Mouse (Mus musculus) CD4-positive, CD25-positive, alpha-beta regulatory T cell, adult 2 months (primary cell): ENCODE results near the gene Ttc14.

Experiments
- DNase-seq: peaks from one replicate; pipeline ENCODE4 v3.0.0-alpha.2; 2012; ENCODE audit warnings: low read depth, low spot score

The Ttc14 gene

DNA sequence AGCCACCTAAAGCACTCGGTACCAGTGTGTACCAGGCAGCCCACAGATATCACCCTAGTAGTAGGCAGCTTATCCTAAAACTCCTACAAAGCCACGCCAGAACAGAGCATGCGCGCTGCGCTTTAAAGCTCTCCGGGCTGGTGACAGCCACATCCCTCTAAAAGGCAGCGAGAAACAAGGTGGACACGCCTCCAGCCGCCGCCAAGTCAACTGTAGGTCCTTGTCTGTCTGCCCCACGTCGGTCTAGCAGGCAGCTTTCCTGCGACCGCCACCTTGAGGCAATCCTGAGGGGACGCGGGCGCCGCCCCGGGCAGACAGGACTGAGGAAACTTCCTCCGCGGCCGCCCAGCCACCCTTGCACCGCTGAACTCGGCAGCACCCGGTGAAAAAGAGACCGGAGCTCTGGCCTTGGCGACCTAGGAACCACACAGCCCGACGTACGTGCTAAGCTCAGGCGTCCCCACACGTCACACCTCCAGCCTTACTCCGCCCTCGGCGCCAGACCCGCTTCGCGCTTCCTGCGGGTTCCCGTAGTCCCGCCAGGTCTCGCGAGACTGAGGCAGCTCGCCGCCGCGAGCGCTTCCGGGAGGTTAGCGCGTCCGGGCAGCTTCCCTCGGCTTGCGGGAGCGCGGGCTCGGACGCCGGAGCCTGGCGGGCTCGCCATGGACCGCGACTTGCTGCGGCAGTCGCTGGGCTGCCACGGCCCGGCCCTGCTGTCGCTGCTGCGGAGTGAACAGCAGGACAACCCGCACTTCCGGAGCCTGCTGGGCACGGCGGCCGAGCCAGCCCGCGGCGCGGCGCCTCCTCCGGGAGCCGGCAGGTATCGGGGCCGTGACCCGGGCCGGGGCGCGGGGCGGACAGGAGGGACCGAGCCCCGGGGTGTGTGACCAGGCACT lies at the start of gene Ttc14:
TSS of gene Ttc14 (plus strand) at position 216 of the 896 bp plus-strand sequence.
- peak; percentile 99 for DNase-seq

DNA sequence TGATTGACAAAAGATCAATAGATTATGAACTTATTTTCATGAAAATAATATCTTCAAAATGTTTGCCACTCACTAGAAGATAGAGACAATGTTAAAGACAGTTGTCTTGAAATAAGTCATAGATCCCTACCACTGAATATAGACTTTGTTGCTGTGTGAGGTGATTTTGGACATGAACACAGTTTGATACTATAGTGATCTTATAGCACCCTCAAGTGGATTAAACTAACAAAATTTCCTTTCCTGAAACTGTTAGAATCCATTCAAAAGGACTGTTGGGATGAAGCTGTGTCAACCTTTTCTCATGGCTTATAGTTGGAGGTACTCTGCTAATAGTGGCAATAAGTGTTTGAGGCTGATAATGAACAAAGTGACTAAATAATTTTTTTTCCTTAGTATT lies 8.7 kb upstream of the Ttc14 start:
- no peak for DNase-seq

DNA sequence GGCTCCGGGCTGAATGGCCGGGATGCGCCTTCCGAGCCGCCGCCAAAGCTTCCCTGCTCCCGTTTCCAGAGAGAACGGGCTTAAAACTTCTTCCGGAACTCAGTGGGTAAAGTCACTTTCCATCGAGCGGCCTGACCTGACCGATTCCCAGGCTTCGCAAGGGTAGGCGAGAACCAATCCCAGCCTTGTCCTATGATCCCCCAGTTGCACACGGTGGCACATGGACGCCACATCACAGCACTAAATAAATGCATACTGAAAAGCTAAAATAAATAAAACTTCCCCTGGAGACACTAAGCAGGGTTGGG lies 835 bp downstream of the Ttc14 start:
- DNase-seq = no peak

DNA sequence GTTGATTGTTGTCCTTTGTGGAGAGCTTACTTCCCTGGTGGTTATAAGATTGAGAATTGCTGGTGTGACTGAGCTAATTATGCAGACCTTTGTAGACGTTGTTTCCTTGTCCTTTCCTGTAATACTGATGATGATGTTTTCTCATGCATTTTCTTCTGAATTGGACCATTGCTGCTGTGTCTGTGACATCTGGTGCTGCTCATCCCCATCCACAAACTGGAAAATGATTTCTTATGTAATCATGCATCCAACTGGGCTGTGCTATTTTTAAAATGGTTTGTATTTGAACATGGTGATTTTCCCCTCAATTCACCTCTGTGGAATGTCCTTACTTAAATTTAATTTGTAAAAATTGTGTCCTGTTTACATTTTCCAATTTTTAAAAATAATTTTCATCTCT lies 7.5 kb downstream of the Ttc14 start:
- DNase-seq = no peak

DNA sequence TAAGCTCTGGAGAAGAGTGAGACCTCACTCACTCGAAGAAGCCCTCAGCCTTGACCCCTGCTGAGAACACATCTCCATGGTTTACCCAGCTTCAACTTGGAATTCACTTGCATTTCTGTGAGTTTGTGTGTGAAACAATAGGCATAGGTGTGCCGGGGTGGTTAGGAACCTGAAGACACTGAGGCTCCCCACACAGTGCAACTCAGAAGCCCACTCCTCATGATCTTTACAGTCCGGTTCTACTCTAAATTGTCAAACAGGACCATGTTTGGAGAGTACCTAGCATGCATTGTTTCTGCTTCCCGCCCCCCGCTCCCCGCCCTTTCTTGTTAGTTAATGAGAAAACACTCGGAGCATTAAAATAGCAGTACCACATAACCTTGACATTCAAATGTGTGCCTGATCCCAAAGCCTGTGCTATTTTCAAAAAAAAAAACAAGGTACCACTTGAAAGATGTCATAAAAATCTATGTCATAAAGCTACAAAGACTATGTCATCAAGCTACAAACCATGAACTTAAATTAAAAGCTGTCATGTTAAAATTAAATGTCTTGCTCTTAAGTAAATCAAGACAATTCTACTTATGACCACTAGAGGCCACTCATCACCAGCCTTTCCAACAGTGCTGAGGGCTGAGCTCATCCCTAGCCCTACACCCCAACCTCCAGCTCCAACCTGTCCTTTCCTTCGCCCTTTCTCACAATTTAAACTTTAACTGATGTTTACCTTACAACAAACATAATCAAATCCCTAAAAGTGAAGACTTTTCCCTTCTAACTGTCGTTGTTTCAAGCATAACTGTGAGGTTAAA lies 24.7 kb downstream of the Ttc14 start:
- DNase-seq = peak; percentile 71

DNA sequence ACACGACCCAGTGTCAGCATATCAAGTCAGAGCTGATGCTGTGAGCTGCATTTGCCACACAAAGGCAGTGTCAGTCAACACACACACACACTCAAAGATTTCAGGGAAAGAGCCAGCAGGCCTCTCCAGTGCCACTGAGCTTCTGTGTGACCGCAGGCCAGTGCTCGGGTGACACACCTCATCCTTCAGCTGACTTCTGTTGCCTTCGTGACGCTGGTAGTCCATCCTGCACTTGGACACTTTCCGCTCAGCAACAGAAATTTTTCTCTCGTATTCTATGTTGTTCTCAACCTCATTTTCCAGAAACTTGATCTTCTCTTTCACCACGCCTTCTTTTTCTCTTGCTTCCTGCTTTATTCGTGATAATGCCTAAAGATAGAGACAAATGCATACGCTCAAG lies 32.7 kb downstream of the Ttc14 start:
- no peak for DNase-seq

DNA sequence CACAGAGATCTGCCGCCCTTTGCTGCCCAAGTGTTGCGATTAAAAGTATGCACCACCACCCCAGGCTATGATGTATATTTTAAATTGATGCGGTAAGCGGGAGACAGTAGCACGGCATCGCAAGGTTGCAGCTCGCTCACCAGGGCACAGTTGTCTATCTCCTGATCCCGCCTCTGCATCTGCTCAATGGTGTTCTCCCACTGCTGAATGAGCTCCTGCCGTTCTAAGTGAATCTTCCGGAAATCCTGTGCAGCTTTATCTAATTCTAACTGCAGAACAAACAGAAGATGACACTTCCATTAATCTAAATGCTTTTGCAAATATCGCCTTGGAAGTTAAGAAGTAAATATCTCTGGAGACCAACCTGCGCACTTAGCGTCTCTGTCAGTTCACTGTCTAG lies 36.9 kb downstream of the Ttc14 start:
- DNase-seq = no peak

DNA sequence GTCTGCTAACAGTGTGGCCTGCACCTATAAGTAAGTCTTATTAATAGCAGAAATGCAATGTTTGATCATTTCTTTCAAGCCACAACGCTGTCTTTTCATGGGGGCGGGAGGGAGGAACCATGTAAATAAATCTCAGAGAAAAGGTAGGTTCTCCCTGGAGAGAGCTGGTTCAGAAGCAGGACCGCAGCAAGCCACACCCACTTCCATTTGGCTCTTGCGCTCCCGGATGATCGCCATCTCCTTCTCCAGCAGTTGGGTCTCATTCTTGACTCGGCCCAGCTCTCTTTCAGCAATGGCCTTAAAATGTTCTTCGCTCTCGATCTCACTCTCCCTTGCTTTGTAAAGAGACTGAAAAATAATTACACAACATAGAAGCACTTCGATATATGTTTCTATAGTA lies 39.2 kb downstream of the Ttc14 start:
- DNase-seq = peak; percentile 3

DNA sequence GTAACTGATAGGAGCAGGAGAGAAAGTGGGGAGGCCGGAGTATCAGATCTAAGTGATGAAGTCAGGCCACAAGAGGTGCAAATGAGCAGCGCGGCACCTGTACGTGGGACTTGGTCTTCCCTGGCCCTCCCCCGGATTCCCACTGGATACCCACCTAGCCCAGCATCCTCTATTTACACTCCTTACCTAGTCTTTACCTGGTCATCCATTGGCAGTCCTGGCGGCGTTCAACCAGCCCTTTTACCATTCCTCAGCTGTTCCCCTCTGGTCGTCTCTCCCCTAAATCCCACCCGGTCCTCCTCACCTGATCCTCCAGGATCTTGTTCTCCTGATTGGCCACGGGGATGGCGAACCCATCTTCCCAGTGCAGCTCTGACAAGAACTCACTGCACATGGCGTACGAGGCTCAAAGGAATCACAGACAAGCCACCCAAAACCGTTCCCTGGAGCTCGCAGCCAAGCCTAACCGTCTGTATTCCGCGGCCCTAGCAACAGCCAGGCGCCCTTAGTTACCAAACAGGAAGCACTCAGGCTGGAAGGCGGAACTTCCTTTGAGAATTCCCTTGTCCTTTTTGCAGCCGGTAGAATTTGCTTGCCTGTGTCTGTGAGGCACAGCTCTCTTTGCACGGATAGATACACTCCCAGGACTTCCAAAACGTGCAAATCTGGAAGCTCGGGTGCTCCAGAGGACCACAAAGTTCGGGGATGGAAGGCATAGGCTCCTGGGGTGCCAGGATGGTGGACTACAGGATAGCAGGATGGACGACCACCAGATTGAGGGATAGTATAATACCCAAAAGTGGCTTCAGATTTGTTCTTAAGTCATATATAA lies 44.4 kb downstream of the Ttc14 start, which contains the start of gene Ccdc39:
TSS of gene Ccdc39 (minus strand) at position 510 of the 832 bp plus-strand sequence.
- DNase-seq = peak; percentile 76

DNA sequence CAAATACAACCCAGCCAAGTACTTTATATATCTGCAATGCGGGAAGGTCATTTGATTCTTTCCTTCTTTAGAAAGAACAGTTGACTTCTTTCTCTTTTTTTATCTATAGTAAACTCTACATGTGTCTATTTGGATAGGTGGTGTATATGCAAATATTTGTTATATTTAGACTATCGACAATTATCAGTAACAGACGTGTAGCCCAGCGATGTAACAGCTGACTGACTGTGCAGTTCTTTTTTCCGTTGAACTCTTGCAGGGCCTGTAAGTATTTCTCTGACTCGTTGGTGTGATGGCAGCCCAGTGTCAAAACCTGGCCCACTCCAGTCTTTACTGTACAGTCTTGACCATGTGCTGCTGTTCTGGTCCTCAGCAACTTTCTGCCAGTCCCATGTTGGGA lies 47.0 kb downstream of the Ttc14 start:
- DNase-seq = no peak

DNA sequence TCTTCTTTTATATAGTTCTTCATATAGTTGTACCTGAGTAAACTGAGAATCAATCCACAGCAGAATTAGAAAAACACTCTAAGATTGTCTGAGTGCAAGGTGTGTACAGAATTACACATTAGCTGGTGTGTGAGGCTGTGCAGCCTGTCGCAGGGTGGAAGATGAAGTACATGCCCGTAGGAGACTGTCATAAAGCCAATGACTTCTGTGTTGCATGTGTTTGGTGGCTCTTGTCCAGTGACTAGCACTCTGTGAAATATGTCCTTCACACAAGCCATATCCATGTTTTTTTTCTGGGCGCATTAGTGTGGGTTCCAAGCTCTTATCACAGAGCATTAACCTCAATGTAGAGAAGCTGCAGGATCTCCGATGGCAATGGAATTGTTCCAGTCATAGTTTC lies 51.2 kb downstream of the Ttc14 start:
- DNase-seq = no peak

DNA sequence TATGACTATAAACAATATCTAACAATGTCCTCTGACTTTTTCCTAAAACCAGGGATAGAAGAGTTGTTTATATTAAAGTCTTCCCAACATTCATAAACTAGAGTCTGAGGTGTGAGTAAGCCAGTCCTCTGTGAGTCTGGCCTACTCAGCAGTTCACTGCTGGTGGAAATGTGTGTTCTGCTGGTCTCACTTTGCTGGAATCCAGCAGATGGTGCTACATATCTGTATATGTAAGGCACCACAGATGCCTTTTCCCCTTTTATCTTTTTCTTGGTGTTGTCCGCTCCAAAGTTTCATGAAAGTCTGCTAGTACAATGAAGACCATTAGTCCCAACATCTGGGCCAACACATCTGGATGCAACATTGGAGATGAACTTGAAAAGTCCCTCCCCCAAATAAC lies 53.4 kb downstream of the Ttc14 start:
- no peak for DNase-seq

DNA sequence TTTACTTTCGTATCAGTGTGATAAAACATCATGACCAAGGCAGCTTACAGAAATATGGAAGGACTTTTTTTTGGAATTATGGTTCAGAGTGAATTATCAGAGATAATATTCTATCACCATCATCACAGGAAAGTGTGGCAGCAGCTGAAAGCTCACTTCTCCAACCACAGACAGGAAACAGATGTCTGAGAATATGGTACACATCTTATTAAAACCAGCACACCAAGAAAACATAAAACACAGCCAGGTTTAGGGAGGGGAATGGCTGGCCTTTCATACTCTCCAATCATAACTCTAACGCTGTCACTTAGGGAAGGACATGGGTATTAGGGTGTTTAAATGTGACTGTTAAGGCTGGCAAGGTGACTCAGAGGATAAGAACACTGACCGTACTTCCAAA lies 59.3 kb downstream of the Ttc14 start:
- DNase-seq = no peak

DNA sequence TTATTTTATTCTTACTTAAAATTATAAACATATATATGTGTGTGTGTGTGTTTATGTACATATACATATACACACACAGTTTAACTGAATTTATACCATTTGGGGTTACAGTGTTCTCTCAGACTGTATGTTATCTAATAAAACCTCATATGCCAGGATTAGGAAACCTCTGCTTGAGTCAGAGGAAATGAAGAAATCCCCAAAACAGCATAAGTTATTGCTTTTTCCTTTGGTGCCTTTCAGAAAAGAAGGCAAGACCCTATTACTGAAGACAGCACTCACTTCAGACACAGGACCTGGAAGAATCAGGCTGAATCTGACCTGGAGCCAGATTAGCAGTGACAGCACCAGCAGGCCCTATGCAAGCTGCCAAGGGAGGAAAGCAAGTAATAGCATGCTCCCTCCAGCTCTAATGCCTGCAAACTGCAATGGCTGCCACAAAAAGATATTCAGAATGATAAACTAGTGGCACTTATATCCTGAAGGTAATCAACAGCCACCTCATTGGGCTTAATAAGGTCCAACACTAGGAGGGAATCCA lies 64.4 kb downstream of the Ttc14 start:
- no peak for DNase-seq
